Mouse (Mus musculus) bone marrow macrophage, adult 2 months (primary cell): ENCODE data around the gene Cdcp2.

Source experiments
- CTCF ChIP-seq: IDR thresholded peaks from 2 replicates; pipeline ENCODE4 v1.5.1; 2012; ENCODE audit warnings: low read depth, mild to moderate bottlenecking, low read length, moderate library complexity
- POLR2A ChIP-seq: IDR thresholded peaks from 2 replicates; pipeline ENCODE4 v1.6.1; 2012; ENCODE audit warnings: mild to moderate bottlenecking, low read depth, low read length, borderline replicate concordance

DNA sequence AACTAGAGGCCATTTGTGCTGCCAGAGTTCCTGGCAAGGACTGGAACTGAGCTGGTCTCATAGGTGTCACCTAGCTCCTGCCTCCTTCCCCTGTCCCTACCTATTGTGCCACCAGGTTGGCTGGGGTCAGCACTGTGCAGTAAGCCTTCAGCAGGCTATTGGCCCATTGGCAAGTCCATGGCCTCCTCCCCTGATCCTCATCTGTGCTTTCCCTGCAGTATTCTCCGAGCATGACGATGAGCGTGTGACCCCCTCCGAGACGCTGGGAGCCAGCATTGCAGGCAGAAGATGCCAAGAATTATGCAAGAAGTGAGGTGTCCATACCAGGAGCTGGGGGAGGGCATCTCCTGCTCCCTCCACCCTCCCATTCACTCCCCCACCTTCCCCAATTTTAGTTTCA lies 48.9 kb upstream of the Cdcp2 start:
- TF ChIP-seq POLR2A: no peak
- TF ChIP-seq CTCF: no peak
